Mouse (Mus musculus): ENCODE measurements at regions not wholly inside any gene's neighbourhood (a gene's known extent, or its start where the extent isn't known, plus 50 kb on each side); places are given as distances from the start of the nearest gene placed in this dataset.
A peak's percentile ranks its signal among the peaks of the same experiment; 100 is the strongest.
"Not testable (repeated sequence)": the region's sequence is repeated elsewhere in the genome, so short reads cannot be mapped to it uniquely, and the experiment has no call there.

DNA sequence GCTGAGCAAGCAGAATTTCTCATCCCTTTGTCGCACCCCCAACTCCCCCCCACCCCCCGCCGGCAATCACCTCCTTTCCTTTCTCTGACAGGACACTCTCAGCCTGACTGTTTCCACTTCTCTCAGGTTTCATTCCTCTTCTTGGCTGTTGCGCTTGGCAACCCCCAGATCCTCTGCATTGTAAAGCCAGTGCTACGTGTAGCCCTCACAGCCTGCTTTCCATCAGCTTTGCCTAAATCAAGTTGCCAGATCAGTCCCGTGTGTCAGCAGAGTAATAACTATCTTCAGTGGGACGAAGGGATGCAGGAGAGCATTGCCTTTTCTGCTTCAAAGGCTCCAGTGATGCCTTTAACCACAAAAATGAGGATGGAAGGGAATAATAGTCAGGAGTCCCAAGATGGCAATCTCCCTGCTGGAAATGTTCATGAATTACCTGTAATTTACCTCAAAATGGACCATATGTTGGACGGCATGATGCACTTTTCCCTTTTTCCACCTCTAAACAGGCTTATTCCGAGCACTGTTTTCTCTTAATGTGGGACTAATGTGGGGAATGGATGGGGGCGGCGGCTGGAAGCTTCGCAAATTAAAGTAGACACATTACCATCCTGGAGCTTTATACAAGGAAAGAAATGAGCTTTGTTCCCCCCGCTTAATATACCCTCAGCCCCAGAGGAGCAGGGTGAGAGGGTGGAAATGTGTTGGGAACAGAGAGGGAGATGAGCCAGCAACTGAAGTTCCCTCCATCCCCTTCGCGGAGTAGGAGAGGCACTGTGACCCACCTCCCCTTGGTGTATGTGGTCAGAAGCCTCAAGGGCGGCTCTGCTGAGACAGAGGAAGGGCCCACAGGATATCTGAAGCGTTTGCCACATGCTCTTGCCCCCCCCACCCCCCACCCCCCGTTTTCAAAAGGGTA, 168.3 kb upstream of the Npvf start:
- DNase-seq (ENCODE audit: low read depth, low spot score) = no peak

DNA sequence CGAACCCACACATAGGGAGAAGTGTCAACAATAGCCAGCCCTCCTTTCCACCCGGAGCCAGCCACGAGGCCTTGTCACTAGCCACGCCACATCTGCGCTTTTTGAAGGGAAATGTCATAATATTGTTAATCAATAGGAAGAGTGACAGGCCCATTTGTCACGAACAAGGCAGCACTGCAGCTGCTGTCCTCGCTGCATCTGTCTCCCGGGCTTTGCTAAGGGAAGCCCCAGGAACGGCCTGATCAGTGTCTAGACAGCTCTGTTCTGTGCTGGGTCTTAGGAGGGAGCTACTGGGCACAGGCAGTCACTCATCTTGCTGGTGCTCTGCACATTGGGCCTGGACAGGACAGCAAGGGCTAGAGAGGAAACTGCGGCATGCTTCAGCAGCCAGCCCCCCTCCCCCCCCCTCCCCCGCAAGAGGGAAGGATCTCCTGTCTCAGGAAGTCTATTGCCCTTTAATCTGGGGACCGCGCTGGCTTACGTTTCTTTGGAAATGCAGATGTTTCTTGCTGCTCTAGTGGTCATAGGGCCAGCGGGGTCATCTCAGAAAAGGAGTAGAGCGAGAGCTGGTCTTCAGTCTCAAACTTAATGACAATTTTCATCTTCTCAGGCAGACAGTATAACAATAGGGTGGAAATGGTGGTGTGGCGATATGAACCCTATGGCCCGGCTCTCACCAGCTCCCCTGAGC, 169.1 kb upstream of the Npvf start:
- DNase-seq (ENCODE audit: low read depth, low spot score) = no peak

DNA sequence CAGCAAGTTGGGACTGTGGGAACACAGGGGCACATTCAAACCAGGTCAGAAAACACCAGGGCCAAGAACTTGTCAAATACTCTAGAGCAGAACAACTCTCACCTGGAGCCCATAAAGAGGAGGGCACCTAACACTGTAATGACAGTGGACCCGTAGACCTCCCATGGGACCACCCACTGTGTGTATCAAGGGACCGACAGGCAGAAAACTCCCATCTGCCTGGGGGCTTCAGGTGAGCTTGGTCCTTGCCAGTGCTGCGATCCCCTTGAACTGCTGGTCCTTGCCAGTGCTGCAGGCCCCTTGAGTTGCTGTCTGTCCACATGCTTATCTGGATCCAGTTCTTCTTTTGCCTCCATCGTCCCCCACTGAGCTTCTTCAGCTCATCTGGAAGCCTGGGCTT, 170.2 kb upstream of the Npvf start:
- DNase-seq (ENCODE audit: low read depth, low spot score) = no peak

DNA sequence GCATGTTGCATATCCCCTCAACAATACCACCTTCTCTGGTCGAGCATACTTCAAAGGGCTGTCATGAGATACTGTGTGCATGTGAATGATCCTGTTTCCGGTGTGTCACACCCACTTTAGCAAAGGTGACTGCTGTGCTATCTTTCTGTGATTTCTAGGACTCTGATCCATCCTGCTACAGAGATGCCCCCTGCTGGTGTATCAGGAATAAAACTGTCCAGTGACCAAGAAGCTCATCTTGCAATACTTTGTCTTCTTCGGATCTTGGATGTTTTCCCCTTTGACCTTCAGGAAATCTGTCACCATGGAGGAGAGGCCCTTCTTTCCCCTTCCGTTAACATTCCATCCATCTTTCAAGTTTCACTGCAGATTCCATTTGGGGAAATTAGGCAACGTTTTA, 177.5 kb upstream of the Npvf start:
- DNase-seq (ENCODE audit: low read depth, low spot score) = no peak

DNA sequence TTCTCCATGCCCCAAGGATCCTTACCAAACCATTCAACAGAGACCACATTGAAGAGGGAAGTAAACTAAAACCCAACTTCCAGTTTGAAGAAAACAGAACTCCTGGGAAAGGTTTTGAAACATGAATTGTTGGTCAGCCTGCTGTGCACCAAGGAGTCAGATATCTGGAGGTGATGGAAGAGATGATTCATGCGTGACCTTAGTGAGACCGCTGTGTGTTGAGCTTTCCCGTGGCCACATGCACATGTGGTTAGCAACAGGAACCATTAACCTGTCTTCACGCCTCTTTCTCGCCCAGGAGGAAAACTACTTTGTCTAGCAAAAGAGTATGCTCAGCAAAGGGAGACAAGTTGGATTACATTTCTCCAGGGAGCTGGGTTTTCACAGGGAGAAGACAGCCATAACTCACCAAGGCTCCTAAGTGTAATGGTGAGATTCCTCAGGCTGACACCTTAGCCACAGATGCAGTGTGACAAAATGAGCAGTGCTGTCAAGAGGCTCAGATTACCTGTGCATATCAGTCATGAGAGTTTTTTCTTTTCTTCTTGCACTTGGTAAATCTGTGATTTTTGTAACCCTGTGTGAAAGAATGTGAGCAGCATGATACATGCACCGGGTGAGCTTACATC, 181.9 kb upstream of the Npvf start:
- peak; percentile 54 for DNase-seq (ENCODE audit: low read depth, low spot score)

DNA sequence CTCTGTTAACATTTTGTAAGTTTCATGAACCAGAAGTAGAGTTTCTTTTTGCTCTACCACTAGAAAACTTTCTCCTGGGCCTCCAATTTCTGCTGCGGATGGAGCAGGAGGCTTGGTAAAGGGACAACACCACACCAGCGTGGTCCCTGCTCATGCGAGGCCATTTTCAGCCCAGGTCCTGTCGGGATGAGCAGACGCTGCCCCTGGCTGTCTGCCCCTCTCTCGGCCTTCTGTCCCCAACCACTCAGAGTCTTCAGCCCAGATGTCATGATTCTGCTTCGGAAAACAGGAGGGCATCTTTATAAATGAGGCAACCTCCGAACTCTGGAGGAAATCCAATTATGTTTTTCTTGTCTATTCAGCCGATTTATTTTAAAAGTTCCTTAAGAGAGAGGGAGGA, 186.6 kb upstream of the Npvf start:
- no peak for DNase-seq (ENCODE audit: low read depth, low spot score)

DNA sequence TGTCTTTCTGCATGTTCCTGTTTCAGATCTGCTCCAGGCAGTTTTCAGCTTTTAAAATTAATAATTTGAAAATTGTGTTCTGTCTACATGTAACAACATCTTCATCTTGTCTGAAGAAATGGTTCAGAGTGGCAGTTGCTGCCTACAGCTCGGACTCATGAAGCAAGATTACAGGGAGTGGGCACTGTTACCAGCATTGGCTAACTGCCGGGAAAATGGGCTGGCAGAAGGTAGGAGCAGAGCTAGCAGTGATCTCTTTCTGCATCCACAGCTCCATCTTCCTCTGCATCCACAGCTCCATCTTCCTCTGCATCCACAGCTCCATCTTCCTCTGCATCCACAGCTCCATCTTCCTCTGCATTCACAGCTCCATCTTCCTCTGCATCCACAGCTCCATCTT, 191.0 kb upstream of the Npvf start:
- DNase-seq (ENCODE audit: low read depth, low spot score) = not testable (repeated sequence)

DNA sequence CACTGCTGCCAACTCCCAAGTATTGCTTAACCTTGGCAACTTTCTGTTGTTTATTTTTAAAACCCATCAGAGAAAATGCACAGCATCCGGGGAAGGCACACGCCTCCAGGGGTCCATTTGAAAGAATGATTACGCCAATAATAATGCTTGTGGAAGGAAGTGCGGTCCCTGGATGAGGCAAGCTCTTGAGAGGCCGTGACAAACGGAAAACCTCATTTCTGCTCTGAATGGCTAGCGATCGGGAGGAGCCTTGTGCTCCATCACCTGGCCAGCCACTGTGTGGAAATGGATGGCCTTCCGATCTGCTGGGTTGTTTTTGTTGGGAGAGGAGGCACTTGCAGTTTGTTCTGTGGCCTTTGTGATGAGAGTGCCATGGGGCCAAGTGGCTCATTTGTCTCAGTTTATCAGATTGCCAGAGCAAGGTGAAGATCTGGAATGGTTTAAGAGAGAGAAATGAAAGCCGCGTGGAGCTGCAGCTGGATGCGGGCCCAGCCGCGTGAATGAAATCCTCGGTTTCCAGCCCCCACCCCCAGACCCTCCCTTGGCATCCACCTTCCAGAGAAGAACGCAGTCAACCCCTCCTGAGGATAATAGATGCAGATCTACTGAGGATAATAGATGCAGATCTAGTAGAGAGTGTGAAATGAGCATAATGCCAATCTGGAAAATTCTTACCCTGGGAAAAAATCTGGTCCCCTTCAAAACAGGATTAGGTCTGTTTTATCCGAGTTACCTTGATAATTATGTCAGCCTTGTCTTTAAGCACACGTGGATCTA, 192.7 kb upstream of the Npvf start:
- no peak for DNase-seq (ENCODE audit: low read depth, low spot score)

DNA sequence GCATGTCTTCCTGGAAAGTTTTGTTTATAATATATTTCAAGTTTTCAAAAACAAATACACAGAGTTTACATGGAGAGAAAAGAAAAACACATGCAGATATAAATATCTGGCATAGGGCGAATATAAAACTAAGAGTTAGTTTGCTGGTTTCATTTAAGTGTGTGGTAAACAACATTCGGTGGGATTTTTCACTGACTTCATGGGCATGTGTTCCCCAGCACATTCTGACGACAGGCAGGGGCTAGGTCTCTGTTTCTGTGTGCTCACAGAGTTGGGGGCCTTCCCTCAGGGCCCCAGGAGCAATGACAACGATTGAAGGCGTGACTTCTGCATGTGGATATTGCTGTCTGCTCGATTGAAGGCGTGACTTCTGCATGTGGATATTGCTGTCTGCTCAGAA, 193.3 kb upstream of the Npvf start:
- no peak for DNase-seq (ENCODE audit: low read depth, low spot score)

DNA sequence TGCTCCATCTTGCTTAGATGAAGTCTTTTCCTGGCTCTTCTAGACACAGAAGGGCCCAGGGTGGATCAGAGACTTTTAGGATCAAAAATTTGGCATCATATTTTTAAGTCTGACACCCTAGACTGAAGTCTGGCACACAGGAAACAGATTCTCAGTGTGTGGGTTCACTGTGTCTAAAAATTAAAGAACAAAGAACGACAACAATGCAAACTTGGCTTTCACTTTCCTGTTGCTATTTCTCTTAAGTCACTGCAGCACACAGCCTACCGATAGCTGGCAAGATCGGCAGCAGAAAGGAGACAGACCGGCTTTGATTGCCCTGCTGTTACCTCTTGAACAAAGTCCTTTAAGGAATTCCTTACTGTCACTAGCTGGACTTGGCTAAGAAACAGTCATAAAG, 204.9 kb upstream of the Npvf start:
- DNase-seq (ENCODE audit: low read depth, low spot score) = no peak

DNA sequence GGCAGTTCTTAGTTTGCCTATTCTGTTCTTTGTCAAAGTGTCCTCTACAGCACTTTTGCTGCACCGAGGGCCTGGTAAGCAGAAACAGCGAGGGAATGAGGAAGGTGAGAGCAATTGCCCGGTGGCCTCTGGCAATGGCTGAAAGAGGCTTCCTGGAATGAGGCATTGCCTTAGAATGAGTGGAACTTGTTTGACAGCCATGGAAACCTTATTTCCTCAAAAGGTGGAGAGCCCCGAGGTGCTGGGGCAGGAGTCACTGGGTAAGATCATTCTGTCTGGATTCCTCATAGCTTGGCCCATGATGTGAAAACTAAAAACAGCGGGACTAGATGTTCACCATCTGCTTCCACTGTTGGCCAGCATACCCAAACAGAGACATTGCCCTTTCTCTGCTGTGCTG, 223.8 kb upstream of the Npvf start:
- DNase-seq (ENCODE audit: low read depth, low spot score) = no peak

DNA sequence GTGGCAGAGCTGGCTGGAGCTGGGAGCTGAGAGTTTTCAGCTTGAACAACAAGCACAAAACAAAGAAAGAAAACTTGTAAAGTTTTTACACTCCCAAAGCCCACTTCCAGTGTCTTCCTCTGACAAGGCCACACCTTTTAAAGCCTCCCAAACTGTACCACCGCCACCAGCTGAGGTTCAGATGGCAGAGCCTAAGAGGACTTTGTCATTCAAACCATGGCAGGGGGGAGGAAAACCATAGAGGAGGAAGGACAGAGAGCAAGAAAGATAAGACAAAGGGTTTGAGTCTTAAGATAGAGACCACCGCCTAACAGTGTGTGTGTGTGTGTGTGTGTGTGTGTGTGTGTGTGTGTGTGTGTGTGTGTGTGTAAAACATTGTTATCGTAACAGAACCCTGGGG, 228.1 kb upstream of the Npvf start:
- no peak for DNase-seq (ENCODE audit: low read depth, low spot score)

DNA sequence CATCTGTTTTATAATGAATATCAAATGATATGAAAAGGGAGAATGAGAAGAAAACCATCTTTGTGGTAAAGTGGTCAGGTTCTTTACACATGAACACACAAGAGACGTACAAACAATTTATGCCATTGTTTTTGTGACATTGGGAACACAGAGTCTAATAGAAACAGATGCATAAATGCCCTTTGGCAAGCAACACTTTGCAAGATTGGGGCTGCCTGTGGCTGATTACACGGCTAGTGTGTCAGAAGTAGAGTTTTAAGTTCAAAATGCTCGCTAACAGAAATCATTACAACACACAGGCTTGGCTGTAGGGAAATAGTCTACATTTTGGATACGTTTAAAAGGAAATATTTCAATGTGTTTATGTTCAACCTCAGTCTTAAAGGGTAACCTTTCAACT, 228.5 kb upstream of the Npvf start:
- DNase-seq (ENCODE audit: low read depth, low spot score) = no peak

DNA sequence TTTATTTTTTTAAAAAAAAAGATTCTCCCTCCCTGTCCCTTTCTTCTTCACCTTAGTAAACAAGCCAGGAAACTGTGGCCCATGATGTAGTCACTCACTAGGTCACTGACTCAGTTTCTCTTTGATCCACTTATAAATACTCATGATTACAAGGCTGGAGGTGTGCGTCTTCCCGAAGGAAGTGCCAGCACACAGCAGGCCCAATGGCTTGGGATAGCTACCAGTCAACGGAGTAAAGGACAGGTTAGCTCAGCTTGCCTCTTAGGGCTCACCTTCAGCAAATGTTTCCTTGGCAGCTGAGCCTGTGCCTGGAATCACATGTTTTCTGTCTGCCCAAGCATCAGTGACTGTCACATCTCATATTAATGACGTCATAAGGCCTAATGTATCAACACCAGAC, 230.8 kb upstream of the Npvf start:
- no peak for DNase-seq (ENCODE audit: low read depth, low spot score)

DNA sequence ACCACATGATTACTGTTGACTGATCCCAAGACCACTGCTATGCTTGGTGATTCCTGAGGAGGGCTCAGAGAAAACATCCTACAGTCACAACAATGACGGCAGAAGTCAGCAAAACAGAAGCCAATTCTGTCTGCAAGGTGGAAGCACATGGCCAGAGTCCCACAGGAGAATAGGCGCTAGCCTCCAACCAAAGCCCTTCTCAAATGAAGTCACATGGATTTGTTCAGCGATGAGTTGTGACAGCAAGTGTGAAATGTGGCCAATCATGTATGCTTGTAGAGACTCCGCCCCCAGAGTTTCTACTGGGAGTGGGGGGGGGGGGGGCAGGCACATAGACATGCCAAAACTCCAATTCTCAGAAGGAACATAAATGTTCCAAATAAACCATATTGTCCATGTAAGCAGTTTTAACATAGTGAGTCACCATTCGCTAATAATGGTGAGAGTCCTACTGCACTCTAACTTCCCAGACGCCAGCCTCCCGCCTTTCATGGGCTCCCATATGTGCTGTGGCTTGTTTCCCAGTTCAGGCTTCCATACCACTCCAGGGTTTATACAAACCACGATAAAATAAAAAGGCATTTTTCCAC, 231.6 kb upstream of the Npvf start:
- DNase-seq (ENCODE audit: low read depth, low spot score) = no peak

DNA sequence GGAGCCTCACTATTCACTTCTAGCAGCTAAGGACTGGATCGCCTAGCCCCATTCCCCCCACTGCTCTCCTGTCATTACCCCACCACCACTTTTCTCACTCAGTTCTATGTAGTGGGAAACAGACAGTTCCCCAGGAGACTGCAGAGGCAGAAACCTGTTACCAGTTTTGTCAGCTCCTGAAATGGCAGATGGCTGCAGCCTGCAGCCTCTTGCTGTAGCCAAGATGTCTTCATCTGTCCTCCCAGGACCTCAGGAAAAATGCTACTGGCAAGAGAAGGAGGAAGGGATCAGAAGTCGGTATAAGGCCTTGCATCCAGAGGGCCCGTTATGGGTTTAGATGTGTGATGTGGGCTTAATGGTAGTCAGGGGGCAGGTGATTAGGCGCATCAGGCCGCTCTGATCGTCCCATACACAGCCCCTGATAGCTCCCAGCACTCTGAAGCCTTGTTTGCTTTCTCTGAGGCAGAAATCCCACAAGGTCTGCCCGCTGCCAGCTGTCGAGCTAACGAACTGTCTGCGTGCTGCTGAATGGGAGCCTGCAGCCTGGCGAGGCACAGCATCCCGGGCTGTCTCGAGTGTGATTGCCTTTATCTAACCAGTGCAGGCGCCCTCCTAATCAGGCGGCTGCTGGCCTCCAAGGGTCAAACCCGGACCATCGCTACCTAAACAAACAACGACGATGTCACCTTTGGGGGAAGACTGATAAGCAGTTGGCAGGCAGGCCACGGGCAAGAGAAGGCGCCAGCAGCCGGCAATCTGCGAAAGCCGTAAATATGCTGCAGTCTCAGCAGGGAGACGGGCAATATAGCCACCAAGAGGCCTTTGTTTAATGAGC, 236.3 kb upstream of the Npvf start:
- DNase-seq (ENCODE audit: low read depth, low spot score) = peak; percentile 37

DNA sequence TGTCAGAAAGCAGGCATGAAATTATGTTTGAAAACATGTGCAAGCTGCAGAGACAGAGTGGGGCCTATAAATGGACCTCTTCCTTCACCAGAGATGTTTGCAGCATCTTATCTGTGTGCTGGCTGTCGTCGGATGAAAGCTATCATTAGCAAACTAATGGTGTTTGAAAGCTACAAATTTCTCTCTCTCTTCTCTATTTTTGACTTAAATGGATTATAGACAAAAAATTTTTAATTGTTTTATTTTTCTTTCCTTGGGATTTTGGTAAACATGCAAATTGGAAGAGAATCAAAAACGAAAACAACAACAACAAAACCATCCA, 236.9 kb upstream of the Npvf start:
- no peak for DNase-seq (ENCODE audit: low read depth, low spot score)

DNA sequence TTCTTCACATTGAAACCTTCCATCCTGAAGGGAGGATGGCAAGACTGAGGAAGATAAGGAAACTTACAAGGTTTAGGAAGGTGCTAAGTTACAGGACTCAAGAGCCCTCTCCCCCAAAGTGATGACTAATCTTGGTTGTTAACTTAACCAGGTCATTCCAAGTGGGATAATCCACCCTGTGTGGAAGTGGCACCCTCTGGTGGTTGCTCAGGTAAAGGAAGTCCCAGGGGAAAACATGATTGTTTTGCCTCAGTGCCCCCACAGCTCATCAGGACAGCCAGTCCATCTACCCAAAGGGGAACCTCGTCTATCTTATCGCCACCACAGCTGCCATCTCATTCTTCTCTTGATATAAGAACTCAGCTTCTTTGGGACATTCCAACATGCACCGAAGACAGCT, 244.6 kb upstream of the Npvf start:
- DNase-seq (ENCODE audit: low read depth, low spot score) = no peak

DNA sequence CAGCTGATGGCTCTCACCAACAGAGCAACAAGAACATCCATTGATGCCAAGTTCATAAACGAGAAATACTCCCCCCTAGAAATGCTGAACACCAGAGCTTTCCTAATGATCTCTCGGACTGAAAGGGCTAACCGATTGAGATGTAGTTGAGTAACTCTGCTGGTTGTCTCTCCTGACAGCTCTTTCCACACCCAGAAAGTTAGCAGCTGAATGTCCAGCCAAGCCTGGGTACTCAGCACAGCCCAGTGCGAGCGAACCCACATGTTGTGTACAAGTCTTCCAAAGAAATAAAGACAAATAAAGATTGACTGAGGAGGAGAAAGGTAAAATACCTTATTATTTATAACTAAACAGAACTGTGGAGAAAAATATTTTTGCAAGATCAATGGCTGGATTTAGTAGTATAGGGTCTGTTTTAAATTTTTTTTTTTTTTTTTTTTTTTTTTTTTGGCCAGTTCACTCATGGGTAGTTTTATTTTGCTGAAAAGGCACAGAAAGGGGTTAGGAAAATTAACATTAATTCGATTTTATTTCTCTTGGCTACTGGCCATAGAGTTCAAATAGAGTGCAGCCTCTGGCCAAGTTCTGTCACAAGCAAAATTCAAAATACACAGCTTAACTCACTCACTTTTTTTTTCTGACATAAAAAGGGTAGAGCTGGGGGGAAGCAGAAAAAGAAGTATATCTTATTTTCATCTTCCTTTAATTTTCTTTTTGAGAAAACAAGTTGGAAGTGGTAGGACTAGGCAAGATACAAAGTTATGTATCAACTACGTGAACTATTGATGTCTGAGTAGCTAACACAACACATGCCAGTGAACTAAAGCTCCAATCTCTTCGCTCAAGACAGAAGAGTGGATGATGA, 261.2 kb upstream of the Npvf start:
- DNase-seq (ENCODE audit: low read depth, low spot score) = no peak

DNA sequence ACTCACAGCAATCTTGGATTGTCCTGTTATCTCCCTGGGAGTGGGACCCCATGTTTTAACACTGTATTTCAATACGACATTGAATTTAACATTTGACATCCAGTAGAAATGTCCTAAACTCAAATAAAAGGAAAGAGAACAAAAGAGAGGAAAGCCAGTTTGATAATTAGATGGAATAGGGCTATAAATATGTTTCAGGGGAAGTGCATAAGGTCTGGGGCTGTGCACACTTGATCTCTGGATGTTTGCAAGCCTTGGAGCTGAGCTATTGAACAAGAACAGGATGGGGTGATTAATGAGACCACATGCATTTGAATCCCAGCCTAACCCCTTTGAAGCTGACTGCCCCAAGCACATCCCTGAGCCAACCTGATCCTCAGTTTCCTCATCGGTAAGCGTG, 264.0 kb upstream of the Npvf start:
- DNase-seq (ENCODE audit: low read depth, low spot score) = no peak

All from forelimb bud, embryonic 11.5 days (tissue).